Mouse (Mus musculus): ENCODE data around the gene Gm45337.

GRCm38 (mm10) chr7:142134206-142134995 lies 10.0 kb downstream of the Gm45337 start:
- peak; percentile 44 for TF ChIP-seq CTCF (IDR thresholded peaks at IDR 0.05; ENCODE audit: low read depth)
- no peak for TF ChIP-seq EP300 (IDR thresholded peaks at IDR 0.05; ENCODE audit: low read depth)

Data from liver, postnatal 0 days (tissue).